Mouse (Mus musculus): ENCODE data around the gene Cobll1.

- no peak for TF ChIP-seq CTCF (IDR thresholded peaks at IDR 0.05; ENCODE audit: insufficient read depth, low read length)
- TF ChIP-seq POLR2A (IDR thresholded peaks at IDR 0.05; ENCODE audit: borderline replicate concordance, extremely low read depth, low read depth, low read length): no peak
These were observed 139.2 kb downstream of the Cobll1 start for GRCm38 (mm10) chr2:65100001-65100400.

Data from lung, adult 2 months (tissue).